Mouse (Mus musculus) layer of hippocampus, postnatal 25 days (tissue): ENCODE measurements around the gene Ldah. TPM values are rescaled to one million over a fixed set of nuclear protein-coding genes. Genes with fewer than 3 reads are reported as not detected.
"Not testable (repeated sequence)": the region's sequence is repeated elsewhere in the genome, so short reads cannot be mapped to it uniquely, and the experiment has no call there.

Experiments used
- DNase-seq, 2 experiments: peaks; one replicate each; pipeline ENCODE4 v3.0.0; 2022; ENCODE audit warnings: mixed read lengths in 2 of 2, low spot score in 1 of 2; ENCODE audit errors: extremely low spot score in 1 of 2
- total RNA-seq, 2 experiments: library from RNA; stranded (reverse); gene quantifications; 2 replicates each; pipeline ENCODE4 v1.2.3; 2021

Gene Ldah
- total RNA-seq, result 10 to 100 TPM; 40.5 to 44.6 TPM

GRCm38 (mm10) chr12:8207978-8208403, at the start of gene Ldah:
Ldah (plus strand) TSS chr12:8208107.
- DNase-seq, result peak; percentile 85 to 89

GRCm38 (mm10) chr12:8167743-8168142, 40.2 kb upstream of the Ldah start:
- DNase-seq, result no peak

GRCm38 (mm10) chr12:8180921-8181320, 27.0 kb upstream of the Ldah start:
- DNase-seq, result no peak

- no peak for DNase-seq
Observed at GRCm38 (mm10) chr12:8181744-8182143, 26.2 kb upstream of the Ldah start.

GRCm38 (mm10) chr12:8184518-8184917, 23.4 kb upstream of the Ldah start:
- DNase-seq, result no peak

GRCm38 (mm10) chr12:8188161-8188560, 19.7 kb upstream of the Ldah start:
- DNase-seq, result no peak

GRCm38 (mm10) chr12:8188796-8189535, 18.9 kb upstream of the Ldah start:
- not testable (repeated sequence) for DNase-seq

GRCm38 (mm10) chr12:8189722-8190121, 18.2 kb upstream of the Ldah start:
- DNase-seq, result no peak

- no peak for DNase-seq
Observed at GRCm38 (mm10) chr12:8205721-8206120, 2.2 kb upstream of the Ldah start.

- DNase-seq, result no peak
Observed at GRCm38 (mm10) chr12:8207578-8207977, 329 bp upstream of the Ldah start.

GRCm38 (mm10) chr12:8216392-8217280, 8.7 kb downstream of the Ldah start:
- no peak for DNase-seq

- no peak for DNase-seq
Observed at GRCm38 (mm10) chr12:8223036-8223435, 15.1 kb downstream of the Ldah start.

- DNase-seq, result no peak
Observed at GRCm38 (mm10) chr12:8231101-8231500, 23.2 kb downstream of the Ldah start.

GRCm38 (mm10) chr12:8232679-8233078, 24.8 kb downstream of the Ldah start:
- DNase-seq, result no peak

- no peak for DNase-seq
Observed at GRCm38 (mm10) chr12:8242181-8242580, 34.3 kb downstream of the Ldah start.

- DNase-seq, result no peak
Observed at GRCm38 (mm10) chr12:8244746-8245145, 36.8 kb downstream of the Ldah start.

- DNase-seq, result no peak
Observed at GRCm38 (mm10) chr12:8260297-8260696, 52.4 kb downstream of the Ldah start.

- no peak for DNase-seq
Observed at GRCm38 (mm10) chr12:8266311-8266710, 58.4 kb downstream of the Ldah start.

- DNase-seq, result no peak
Observed at GRCm38 (mm10) chr12:8269627-8270026, 61.7 kb downstream of the Ldah start.

GRCm38 (mm10) chr12:8271405-8271804, 63.5 kb downstream of the Ldah start:
- DNase-seq, result no peak

- DNase-seq, result no peak
Observed at GRCm38 (mm10) chr12:8273471-8274171, 65.7 kb downstream of the Ldah start.
